Mouse (Mus musculus) forebrain, embryonic 13.5 days (tissue): Measurements from ENCODE around the gene Sorcs1. TPM values are rescaled to one million over a fixed set of nuclear protein-coding genes. Genes with fewer than 3 reads are reported as not detected.

Experiments
- ATAC-seq: fragments of 200-750 bp; cut with Nextera tagmentation; 2 replicates; pipeline ENCODE4 v1.8.0; 2017
- H3K27ac ChIP-seq: fragments of 300-500 bp; sonication (generic); 2 replicates; pipeline ENCODE4 v1.5.1; 2015; ENCODE audit warnings: inconsistent platforms, mild to moderate bottlenecking, moderate library complexity
- H3K27me3 ChIP-seq: fragments of 300-500 bp; sonication (generic); 2 replicates; pipeline ENCODE4 v1.6.1; 2015; ENCODE audit warnings: mild to moderate bottlenecking, inconsistent platforms
- H3K36me3 ChIP-seq: fragments of 300-500 bp; sonication (generic); 2 replicates; pipeline ENCODE4 v1.6.1; 2015; ENCODE audit warnings: mild to moderate bottlenecking, inconsistent platforms; ENCODE audit not compliant: poor library complexity, severe bottlenecking
- H3K4me1 ChIP-seq: fragments of 300-500 bp; sonication (generic); 2 replicates; pipeline ENCODE4 v1.6.1; 2015; ENCODE audit warnings: inconsistent platforms
- H3K4me2 ChIP-seq: fragments of 300-500 bp; sonication (generic); 2 replicates; pipeline ENCODE4 v1.6.1; 2015; ENCODE audit warnings: inconsistent platforms, mild to moderate bottlenecking, moderate library complexity
- H3K4me3 ChIP-seq: fragments of 300-500 bp; sonication (generic); 2 replicates; pipeline ENCODE4 v1.5.1; 2015; ENCODE audit warnings: mild to moderate bottlenecking, inconsistent platforms
- H3K9ac ChIP-seq: fragments of 300-500 bp; sonication (generic); 2 replicates; pipeline ENCODE4 v1.6.1; 2015; ENCODE audit warnings: mild to moderate bottlenecking, inconsistent platforms
- H3K9me3 ChIP-seq: fragments of 300-500 bp; sonication (generic); replicated peaks from 2 replicates; pipeline ENCODE4 v1.6.1; 2016; ENCODE audit warnings: inconsistent platforms
- WGBS: fragments of 180-500 bp; shearing (Covaris S2); methylation state at CpG from one replicate; pipeline ENCODE4 v1.1.7; 2015; 5-methylcytosine and 5-hydroxymethylcytosine counted together
- polyA plus RNA-seq: library from polyadenylated mRNA; unstranded; fragments of >200 nt; fragmentation: Nextera tagmentation; extraction: Ambion mirVana; gene quantifications from 2 replicates; pipeline ENCODE4 v1.2.1, GENCODE M21; 2015

Gene Sorcs1
- polyA plus RNA-seq, 1 experiment from 2014 or later, result 5.9 TPM

DNA sequence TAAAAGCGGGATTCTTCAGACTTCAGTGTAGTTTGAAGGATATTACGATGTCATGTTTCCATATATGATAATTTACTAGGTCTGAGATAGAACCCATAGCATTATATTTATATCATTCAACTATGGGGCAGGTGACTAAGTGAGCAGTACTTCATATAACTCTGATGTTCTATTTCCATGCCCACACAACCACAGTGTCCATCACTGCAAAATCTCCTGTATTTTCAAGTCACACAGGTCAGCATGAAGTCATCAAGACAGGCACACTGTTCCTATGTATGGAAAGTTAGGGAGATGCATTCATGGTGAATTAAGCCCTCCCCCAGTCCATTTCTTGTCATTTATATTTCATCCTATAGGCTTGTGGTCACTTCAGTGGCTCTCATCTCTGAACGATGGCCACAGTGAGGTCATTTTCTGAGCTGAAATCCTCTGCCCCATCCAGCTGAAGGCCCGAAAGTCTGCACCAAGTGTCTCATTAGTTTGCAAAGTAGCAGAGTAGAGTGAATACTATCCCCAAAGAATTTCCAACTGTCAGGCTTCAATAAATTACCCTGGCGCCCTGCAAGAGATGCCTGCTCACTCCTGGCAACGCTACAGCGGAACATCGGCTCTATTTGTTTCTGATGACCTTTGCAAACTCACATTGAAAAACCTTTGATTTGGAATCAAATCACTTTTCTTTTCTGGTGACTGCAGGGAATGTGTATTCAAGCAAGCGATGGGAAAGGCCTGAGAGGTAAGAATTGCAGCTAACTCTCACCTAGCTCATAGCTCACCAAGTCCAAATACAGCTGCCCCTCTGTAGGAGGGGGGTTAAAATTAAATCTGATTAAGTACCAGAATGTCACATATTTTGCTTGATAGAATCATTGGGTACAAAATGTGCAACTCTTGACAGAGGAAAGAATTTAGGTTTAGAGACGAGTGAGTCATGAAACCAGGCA lies 492.4 kb downstream of the Sorcs1 start:
- 0 out of 2 replicates have a peak, but pooled peaks cover 4% of the 10 kb centered on the region for H3K4me1 ChIP-seq
- H3K36me3 ChIP-seq, result no peaks in the 10 kb centered on the region
- peak; percentile 38; the same call in 1 of the 2 replicates for ATAC-seq
- no peaks in the 10 kb centered on the region for H3K27me3 ChIP-seq
- H3K9me3 ChIP-seq, result no peaks in the 10 kb centered on the region
- H3K27ac ChIP-seq, result no peak overlapping the region
- no peak overlapping the region for H3K9ac ChIP-seq
- H3K4me3 ChIP-seq, result no peak overlapping the region
- no peak overlapping the region for H3K4me2 ChIP-seq
- 54% methylated on average over 10 of the region's 10 CpGs for WGBS

DNA sequence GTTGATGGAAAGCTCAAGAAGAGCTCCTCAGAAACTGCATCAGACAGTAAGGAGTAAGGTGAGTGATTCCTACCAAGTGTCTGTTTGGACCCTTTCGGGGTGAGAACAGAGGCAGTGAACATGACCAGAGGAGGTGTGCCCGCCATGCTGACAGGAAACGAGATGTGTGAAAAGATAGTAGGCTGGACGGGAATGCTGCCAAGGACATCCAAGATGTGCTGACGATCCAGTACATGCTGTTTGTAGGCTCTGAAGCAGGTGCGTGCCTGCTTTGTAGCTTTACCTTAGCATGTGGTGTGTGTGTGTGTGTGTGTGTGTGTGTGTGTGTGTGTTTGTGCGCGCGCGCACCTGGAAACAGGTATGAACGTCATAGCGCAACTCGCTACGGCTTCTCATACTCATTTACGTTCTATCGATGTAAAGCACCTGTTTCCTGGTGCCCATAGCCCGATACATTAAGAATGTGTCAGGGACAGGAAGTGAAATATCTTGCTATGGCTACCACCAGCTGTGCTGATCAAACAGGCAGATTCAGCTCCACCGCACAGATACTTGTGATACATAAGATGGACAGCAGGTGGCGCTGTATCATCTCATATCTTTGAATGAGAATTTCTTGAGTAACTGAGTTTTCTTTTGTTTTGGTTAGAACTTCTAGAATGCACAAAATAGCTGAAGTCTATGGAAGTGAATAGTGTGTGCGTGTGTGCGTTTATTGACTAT lies 493.4 kb downstream of the Sorcs1 start:
- ATAC-seq, result peak; percentile 73

DNA sequence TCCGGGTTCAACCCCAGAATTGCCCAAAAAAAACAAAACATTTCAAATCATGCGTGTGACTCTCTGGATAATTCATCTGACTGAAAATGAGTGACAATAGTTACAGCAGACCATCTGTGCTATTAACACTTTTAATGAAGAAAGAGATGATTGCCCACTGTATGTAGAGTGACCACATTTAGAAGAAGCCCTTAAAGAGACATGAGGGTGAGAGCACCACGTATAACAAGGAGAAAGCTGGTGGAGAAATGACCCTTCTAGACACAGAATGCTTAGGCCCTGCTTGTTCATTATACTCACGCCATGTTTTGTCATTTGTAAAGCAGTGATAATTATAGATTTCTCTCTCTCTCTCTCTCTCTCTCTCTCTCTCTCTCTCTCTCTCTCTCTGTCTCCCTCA lies 499.6 kb downstream of the Sorcs1 start:
- H3K9me3 ChIP-seq, result no peaks in the 10 kb centered on the region
- no peak for ATAC-seq
- H3K4me1 ChIP-seq, result no peaks in the 10 kb centered on the region
- H3K9ac ChIP-seq, result no peak overlapping the region
- H3K27ac ChIP-seq, result no peak overlapping the region
- H3K36me3 ChIP-seq, result peaks cover 5% of the 10 kb centered on the region; the same call in 1 of the 2 replicates
- no peaks in the 10 kb centered on the region for H3K27me3 ChIP-seq
- WGBS, result 63% methylated on average over 4 of the region's 4 CpGs
- H3K4me2 ChIP-seq, result no peak overlapping the region
- H3K4me3 ChIP-seq, result no peak overlapping the region

More for the DNA sequence above, 493.4 kb downstream of the Sorcs1 start:
- no peaks in the 10 kb centered on the region for H3K9me3 ChIP-seq
- H3K4me1 ChIP-seq, result 0 out of 2 replicates have a peak, but pooled peaks cover 4% of the 10 kb centered on the region
- 58% methylated on average over 21 of the region's 21 CpGs for WGBS
- H3K36me3 ChIP-seq, result no peaks in the 10 kb centered on the region
- no peak overlapping the region for H3K27ac ChIP-seq
- H3K4me3 ChIP-seq, result no peak overlapping the region
- H3K27me3 ChIP-seq, result no peaks in the 10 kb centered on the region
- H3K9ac ChIP-seq, result no peak overlapping the region
- H3K4me2 ChIP-seq, result no peak overlapping the region

DNA sequence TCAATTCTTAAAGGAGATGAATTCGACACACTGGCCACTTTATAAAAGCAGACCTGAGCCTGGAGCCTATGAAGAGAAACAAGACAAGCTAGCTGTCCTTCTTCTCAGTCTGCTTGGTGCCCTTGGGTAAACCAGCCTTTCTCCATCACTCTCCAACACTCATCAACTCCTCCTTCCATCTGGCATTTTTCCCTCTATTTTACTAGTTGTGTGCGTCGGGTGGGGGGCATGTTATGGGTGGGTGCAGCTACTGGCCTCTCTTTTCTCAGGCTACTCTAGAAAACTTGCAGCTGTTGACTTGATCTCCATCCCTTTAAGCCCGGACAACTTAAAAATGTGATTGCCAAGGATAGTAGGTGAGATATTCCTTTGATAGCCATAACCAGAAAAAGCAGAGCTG lies 500.3 kb downstream of the Sorcs1 start:
- no peaks in the 10 kb centered on the region for H3K27me3 ChIP-seq
- no peak for ATAC-seq
- WGBS, result 93% methylated on average over 4 of the region's 4 CpGs
- H3K9me3 ChIP-seq, result no peaks in the 10 kb centered on the region
- no peaks in the 10 kb centered on the region for H3K4me1 ChIP-seq
- no peak overlapping the region for H3K9ac ChIP-seq
- no peak overlapping the region for H3K4me2 ChIP-seq
- H3K36me3 ChIP-seq, result peaks cover 5% of the 10 kb centered on the region; the same call in 1 of the 2 replicates
- no peak overlapping the region for H3K4me3 ChIP-seq
- no peak overlapping the region; the same call in 1 of the 2 replicates for H3K27ac ChIP-seq

DNA sequence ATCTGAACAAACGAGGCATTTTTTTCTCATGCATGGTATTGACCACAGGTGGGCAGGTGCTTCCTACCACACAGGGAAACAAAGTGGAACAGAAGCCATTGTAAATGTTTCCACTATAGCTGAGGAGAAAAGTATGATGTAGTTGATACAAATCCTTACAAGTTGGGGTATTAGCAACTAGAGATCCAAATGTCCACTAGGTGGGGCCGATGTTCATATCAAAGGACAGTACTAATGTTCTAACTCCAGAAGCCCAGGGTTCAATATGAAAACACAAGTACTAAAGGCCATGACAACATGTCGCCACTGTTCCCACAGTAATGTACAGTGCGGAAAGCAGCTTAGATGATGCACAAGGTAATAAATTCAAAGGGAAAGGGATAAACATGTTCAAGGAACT lies 506.6 kb downstream of the Sorcs1 start:
- Histone ChIP-seq H3K4me3 (no peak overlapping the region), H3K27me3 (no peaks in the 10 kb centered on the region), H3K4me1 (no peaks in the 10 kb centered on the region), H3K36me3 (peaks cover 5% of the 10 kb centered on the region; the same call in 1 of the 2 replicates), H3K9ac (no peak overlapping the region), H3K4me2 (no peak overlapping the region), H3K27ac (no peak overlapping the region), H3K9me3 (no peaks in the 10 kb centered on the region)
- WGBS, result 64% methylated on average over 4 of the region's 4 CpGs
- ATAC-seq, result no peak

DNA sequence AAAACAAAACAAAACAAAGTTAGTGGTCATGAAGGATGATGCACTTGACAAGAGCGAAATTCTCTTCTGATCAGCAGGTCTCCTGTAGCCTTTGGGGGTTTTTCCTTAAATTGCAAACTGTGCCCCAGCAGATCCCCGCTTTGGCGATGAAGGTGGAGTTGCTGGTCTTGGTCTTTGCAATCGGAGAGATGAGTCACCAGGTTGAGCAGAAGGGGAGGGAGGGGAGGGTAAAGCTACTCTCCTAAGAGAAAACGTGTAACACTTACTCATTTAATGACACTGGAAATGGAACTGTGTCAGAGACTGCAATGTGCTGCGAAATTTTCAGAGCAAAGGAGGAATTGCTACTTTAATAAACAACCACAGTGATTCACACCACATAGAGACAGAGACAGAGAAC lies 527.3 kb downstream of the Sorcs1 start:
- Histone ChIP-seq H3K27ac (no peak overlapping the region), H3K4me1 (peaks cover 4% of the 10 kb centered on the region), H3K36me3 (no peaks in the 10 kb centered on the region), H3K9me3 (no peaks in the 10 kb centered on the region), H3K4me3 (no peak overlapping the region), H3K9ac (no peak overlapping the region), H3K27me3 (no peaks in the 10 kb centered on the region), H3K4me2 (no peak overlapping the region)
- 70% methylated on average over 6 of the region's 6 CpGs for WGBS
- no peak for ATAC-seq

DNA sequence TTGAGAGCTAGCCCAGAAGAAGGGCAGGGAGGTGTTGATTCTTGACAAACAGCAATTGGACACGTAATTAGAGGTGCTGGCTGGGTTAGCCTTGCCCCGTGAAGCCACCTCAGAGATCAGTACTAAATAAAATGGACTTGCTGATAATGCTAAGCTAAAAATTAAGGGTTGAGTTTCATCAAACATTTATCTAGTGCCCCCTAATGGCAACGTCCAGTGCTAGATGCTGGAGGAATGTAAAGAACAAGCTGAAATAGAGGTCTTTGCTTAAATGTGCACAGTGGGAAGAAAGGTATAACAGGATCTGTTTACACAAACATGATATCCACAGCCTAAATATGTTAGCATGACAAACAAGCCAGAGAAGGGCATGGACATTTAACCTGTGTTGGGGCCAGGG lies 532.5 kb downstream of the Sorcs1 start:
- H3K36me3 ChIP-seq, result no peaks in the 10 kb centered on the region
- no peak overlapping the region for H3K4me2 ChIP-seq
- no peaks in the 10 kb centered on the region for H3K9me3 ChIP-seq
- H3K4me3 ChIP-seq, result no peak overlapping the region
- H3K9ac ChIP-seq, result no peak overlapping the region
- no peak overlapping the region for H3K27ac ChIP-seq
- ATAC-seq, result no peak
- peaks cover 12% of the 10 kb centered on the region for H3K4me1 ChIP-seq
- WGBS, result 23% methylated on average over 3 of the region's 3 CpGs
- H3K27me3 ChIP-seq, result no peaks in the 10 kb centered on the region

DNA sequence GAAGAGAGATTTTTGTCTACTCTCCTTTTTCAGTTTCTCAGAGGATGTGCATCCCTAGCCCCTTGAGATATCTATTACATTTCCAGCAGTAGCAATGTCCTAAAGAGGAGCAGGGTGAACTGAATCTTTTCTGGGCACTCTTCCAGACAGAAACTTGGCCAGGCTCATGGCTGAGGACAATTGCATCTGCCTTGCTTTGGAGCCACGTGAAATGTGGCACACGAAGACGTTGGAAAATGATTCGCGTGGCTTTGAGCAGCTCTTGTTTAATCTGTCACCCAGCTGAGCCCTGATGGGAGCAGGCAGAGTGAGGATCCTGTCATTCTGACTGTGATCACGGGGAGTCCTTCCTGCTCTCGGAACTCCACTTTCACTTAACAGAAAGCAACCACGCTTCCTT lies 536.6 kb downstream of the Sorcs1 start:
- H3K27me3 ChIP-seq, result no peaks in the 10 kb centered on the region
- H3K27ac ChIP-seq, result no peak overlapping the region
- H3K4me2 ChIP-seq, result no peak overlapping the region
- no peak overlapping the region for H3K9ac ChIP-seq
- ATAC-seq, result peak; percentile 69
- H3K9me3 ChIP-seq, result no peaks in the 10 kb centered on the region
- H3K4me3 ChIP-seq, result no peak overlapping the region
- 65% methylated on average over 8 of the region's 8 CpGs for WGBS
- H3K4me1 ChIP-seq, result 0 out of 2 replicates have a peak, but pooled peaks cover 8% of the 10 kb centered on the region
- no peaks in the 10 kb centered on the region for H3K36me3 ChIP-seq

DNA sequence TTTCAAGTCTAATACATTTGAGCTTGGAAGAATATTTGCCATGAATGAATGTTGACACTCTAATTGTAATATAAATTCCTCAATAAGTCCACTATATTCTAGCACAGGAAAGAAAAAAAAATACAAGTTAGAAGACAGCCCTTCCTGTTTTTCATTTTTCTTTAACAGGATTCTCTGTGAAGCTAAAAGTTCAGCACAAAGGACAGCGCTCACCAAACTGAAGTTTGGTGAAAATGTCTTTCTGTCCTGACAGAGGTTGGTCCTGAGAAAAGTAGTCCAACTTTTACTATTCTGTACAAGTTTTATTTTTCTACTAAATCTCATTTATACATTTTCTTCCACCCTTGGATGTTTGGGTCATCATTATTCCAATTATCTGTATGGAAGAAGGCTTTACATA lies 543.8 kb downstream of the Sorcs1 start:
- Histone ChIP-seq H3K27ac (no peak overlapping the region), H3K27me3 (no peaks in the 10 kb centered on the region), H3K9me3 (no peaks in the 10 kb centered on the region), H3K4me1 (no peaks in the 10 kb centered on the region), H3K4me3 (no peak overlapping the region), H3K4me2 (no peak overlapping the region), H3K36me3 (no peaks in the 10 kb centered on the region), H3K9ac (no peak overlapping the region)
- 87% methylated on average over 1 of the region's 1 CpGs for WGBS
- no peak for ATAC-seq

DNA sequence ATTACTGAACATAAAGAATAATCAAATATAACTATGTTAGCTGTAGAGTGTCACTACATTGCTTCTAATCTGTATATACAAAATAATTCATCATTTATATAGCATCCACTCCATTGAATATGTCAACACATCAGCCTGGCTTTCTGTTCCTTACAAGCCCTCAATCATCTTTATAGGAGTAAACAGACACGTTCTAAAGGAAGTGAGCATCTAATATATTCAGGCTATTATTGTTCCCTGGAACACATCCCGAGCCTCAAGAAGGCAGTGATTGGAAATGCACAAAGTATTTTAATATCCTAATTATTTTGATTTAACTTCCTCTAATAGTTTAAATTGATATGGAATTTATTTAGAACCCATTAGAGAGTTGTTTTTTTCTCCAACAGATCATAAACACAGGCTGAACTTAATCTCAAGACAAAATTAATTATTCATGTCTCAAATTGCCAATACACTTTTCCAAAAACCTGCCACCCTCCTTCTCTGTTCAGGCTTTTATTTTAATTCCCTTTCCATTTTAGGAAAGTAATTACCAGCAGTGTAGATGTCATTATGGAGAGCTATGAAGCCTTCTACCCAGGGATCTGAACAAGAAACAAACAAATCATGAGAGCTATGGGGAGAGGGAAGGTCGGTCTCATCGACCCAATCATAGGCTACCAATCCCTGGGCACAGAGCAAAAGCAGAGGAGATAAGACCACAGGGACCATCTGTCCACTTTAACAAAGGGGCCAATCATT lies 572.4 kb downstream of the Sorcs1 start:
- ATAC-seq, result peak; percentile 84
- Histone ChIP-seq H3K4me1 (no peaks in the 10 kb centered on the region), H3K9me3 (no peaks in the 10 kb centered on the region), H3K4me3 (no peak overlapping the region), H3K36me3 (no peaks in the 10 kb centered on the region), H3K9ac (no peak overlapping the region), H3K4me2 (no peak overlapping the region), H3K27ac (no peak overlapping the region), H3K27me3 (no peaks in the 10 kb centered on the region)
- WGBS, result 62% methylated on average over 4 of the region's 4 CpGs
